Mouse (Mus musculus): ENCODE data around the gene Usp32. TPM values are rescaled to one million over a fixed set of nuclear protein-coding genes. Genes with fewer than 3 reads are reported as not detected.
A peak's percentile ranks its signal among the peaks of the same experiment; 100 is the strongest.
"Not testable (repeated sequence)": the region's sequence is repeated elsewhere in the genome, so short reads cannot be mapped to it uniquely, and the experiment has no call there.

Gene Usp32
- total and polyA plus RNA-seq, 3 experiments: 9.9 to 163 (median 24.9) TPM

DNA sequence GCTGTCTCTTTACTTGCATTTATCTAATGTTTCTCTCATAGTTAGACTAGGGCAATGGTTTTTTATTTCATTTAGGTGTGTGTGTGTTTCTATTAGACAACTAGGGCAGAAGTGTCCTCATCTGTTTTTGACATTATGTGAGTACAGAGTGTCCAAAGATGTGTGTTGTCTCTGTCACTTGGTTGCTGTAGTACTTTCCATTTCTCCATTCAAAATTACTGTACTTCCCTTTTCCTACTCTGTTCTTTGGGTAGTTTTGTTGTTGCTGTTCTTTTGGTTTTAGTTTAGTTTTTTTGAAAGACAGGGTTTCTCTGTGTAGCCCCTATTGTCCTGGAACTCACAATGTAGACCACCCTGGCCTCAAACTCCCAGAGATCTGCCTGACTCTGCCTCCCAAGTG lies 24.4 kb upstream of the Usp32 start:
- Histone ChIP-seq H3K27me3 (ENCODE audit: insufficient read depth, low read length) (0 out of 2 replicates have a peak, but pooled peaks cover 2% of the 10 kb centered on the region), H3K36me3 (replicated peaks) (no peaks in the 10 kb centered on the region), H3K4me3 (ENCODE audit: low read depth, low read length) (no peak overlapping the region), H3K9me3 (replicated peaks) (no peaks in the 10 kb centered on the region), H3K4me1 (ENCODE audit: insufficient read depth, low read depth, low read length) (no peaks in the 10 kb centered on the region)
- no peak for TF ChIP-seq TAL1 (conservative IDR thresholded peaks at IDR 0.05; ENCODE audit: low read depth, low read length)
- DNase-seq (ENCODE audit: low spot score) (no peak), ATAC-seq (ENCODE audit: extremely low read depth, insufficient number of reproducible peaks, low FRiP score, poor library complexity, severe bottlenecking) (no peak)

GRCm38 (mm10) chr11:85163014-85163413 lies 23.1 kb upstream of the Usp32 start:
- ATAC-seq (ENCODE audit: extremely low read depth, insufficient number of reproducible peaks, low FRiP score, poor library complexity, severe bottlenecking); H3K9me3 ChIP-seq (replicated peaks); H3K4me1 ChIP-seq (ENCODE audit: insufficient read depth, low read depth, low read length); H3K4me3 ChIP-seq (ENCODE audit: low read depth, low read length); H3K36me3 ChIP-seq (replicated peaks); DNase-seq (ENCODE audit: low spot score): not testable (repeated sequence)
- H3K27me3 ChIP-seq (ENCODE audit: insufficient read depth, low read length): peaks cover 13% of the 10 kb centered on the region; the same call in 1 of the 2 replicates

DNA sequence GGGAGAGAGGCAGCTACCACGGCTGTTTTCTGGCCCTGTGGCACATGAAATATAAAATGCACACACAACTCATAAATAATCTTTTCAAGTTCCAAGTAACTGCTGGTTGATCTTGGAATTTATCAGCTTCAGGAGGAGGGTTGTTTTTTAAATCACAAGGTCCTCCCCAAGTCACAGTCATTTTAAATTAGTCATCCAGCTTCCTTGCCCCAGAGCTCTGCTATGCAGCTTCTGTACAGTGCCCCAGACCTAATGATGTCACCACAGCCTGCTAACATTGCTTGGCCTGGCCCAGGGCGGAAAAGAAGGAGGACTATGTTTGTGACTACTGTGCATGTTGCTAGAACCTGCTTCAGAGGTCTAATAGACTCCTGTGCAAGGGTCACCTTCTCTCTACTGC lies 17.3 kb upstream of the Usp32 start:
- DNase-seq (ENCODE audit: low spot score) (no peak), ATAC-seq (ENCODE audit: extremely low read depth, insufficient number of reproducible peaks, low FRiP score, poor library complexity, severe bottlenecking) (no peak)
- H3K9me3 ChIP-seq (replicated peaks): no peaks in the 10 kb centered on the region
- no peak overlapping the region for H3K4me3 ChIP-seq (ENCODE audit: low read depth, low read length)
- H3K27me3 ChIP-seq (ENCODE audit: insufficient read depth, low read length): peaks cover 16% of the 10 kb centered on the region
- no peak for TF ChIP-seq GATA2 (IDR thresholded peaks at IDR 0.05; ENCODE audit: borderline replicate concordance, low read depth, low read length)
- no peak for TF ChIP-seq POLR2AphosphoS5 (IDR thresholded peaks at IDR 0.05; ENCODE audit: insufficient replicate concordance, low read depth, low read length)
- no peak for TF ChIP-seq TAL1 (conservative IDR thresholded peaks at IDR 0.05; ENCODE audit: low read depth, low read length)
- TF ChIP-seq GATA1 (IDR thresholded peaks at IDR 0.05; ENCODE audit: borderline replicate concordance, low read length): no peak
- TF ChIP-seq CTCF (IDR thresholded peaks at IDR 0.05; ENCODE audit: low read depth, low read length): no peak
- H3K4me1 ChIP-seq (ENCODE audit: insufficient read depth, low read depth, low read length): peaks cover 8% of the 10 kb centered on the region; the same call in 1 of the 2 replicates
- H3K36me3 ChIP-seq (replicated peaks): no peaks in the 10 kb centered on the region

GRCm38 (mm10) chr11:85152256-85152930 lies 12.4 kb upstream of the Usp32 start:
- H3K4me3 ChIP-seq (ENCODE audit: low read depth, low read length): no peak overlapping the region
- DNase-seq (ENCODE audit: low spot score) (no peak), ATAC-seq (ENCODE audit: extremely low read depth, insufficient number of reproducible peaks, low FRiP score, poor library complexity, severe bottlenecking) (no peak)
- H3K9me3 ChIP-seq (replicated peaks): no peaks in the 10 kb centered on the region
- H3K4me1 ChIP-seq (ENCODE audit: insufficient read depth, low read depth, low read length): peaks cover 5% of the 10 kb centered on the region; the same call in 1 of the 2 replicates
- no peaks in the 10 kb centered on the region for H3K36me3 ChIP-seq (replicated peaks)
- peaks cover 2% of the 10 kb centered on the region; the same call in 1 of the 2 replicates for H3K27me3 ChIP-seq (ENCODE audit: insufficient read depth, low read length)
- TF ChIP-seq GATA2 (IDR thresholded peaks at IDR 0.05; ENCODE audit: borderline replicate concordance, low read depth, low read length): no peak
- TF ChIP-seq GATA1 (IDR thresholded peaks at IDR 0.05; ENCODE audit: borderline replicate concordance, low read length): no peak
- TF ChIP-seq POLR2AphosphoS5 (IDR thresholded peaks at IDR 0.05; ENCODE audit: insufficient replicate concordance, low read depth, low read length): no peak
- TF ChIP-seq CTCF (IDR thresholded peaks at IDR 0.05; ENCODE audit: low read depth, low read length): no peak
- no peak for TF ChIP-seq TAL1 (conservative IDR thresholded peaks at IDR 0.05; ENCODE audit: low read depth, low read length)

DNA sequence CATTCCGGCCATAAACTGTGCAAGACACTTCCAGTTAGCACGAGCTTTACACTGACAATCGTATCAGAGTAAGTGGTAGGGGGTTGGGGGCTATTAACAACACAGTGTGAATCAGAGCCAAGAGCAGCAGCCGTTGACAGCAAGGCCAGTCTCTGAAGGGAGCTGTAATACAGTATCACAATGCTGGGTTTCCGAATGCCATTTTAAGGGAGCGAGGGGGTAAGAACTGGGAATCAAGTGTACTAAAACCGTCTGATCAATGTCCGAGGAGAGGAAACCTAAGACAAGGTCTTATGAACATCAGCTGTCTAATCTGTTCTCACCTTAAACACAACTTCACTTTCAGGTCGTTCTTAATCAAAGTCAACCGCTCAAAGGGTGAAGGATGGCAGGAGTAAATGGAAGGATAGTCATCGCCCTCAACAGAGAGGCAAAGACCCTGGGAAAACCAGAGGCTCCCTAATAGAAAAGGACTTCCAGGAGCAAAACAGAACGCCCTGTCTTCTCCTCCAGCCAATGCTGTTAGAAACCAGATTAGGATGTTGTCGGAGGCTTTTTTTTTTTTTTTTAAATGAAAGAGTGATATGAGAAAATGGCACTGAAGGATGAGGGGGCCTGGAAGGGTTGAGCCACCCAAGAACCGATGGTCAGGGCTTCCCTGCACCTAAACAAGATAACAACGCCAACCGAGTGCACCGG lies 1.0 kb downstream of the Usp32 start:
- Histone ChIP-seq H3K36me3 (replicated peaks) (peaks cover 8% of the 10 kb centered on the region), H3K4me1 (ENCODE audit: insufficient read depth, low read depth, low read length) (peaks cover 21% of the 10 kb centered on the region), H3K9me3 (replicated peaks) (no peaks in the 10 kb centered on the region), H3K4me3 (ENCODE audit: low read depth, low read length) (peak overlapping the region; percentile 97), H3K27me3 (ENCODE audit: insufficient read depth, low read length) (no peaks in the 10 kb centered on the region)
- no peak for ATAC-seq (ENCODE audit: extremely low read depth, insufficient number of reproducible peaks, low FRiP score, poor library complexity, severe bottlenecking)
- TF ChIP-seq TAL1 (conservative IDR thresholded peaks at IDR 0.05; ENCODE audit: low read depth, low read length): no peak
- TF ChIP-seq CTCF (IDR thresholded peaks at IDR 0.05; ENCODE audit: low read depth, low read length): no peak
- TF ChIP-seq GATA1 (IDR thresholded peaks at IDR 0.05; ENCODE audit: borderline replicate concordance, low read length): no peak
- TF ChIP-seq GATA2 (IDR thresholded peaks at IDR 0.05; ENCODE audit: borderline replicate concordance, low read depth, low read length): no peak
- no peak for TF ChIP-seq POLR2AphosphoS5 (IDR thresholded peaks at IDR 0.05; ENCODE audit: insufficient replicate concordance, low read depth, low read length)
- DNase-seq (ENCODE audit: low spot score): peak; percentile 9

GRCm38 (mm10) chr11:85131542-85131941 lies 8.4 kb downstream of the Usp32 start:
- no peak for DNase-seq (ENCODE audit: low spot score)
- Histone ChIP-seq H3K36me3 (replicated peaks) (peaks cover 8% of the 10 kb centered on the region), H3K27me3 (ENCODE audit: insufficient read depth, low read length) (no peaks in the 10 kb centered on the region), H3K9me3 (replicated peaks) (no peaks in the 10 kb centered on the region), H3K4me1 (ENCODE audit: insufficient read depth, low read depth, low read length) (peaks cover 34% of the 10 kb centered on the region), H3K4me3 (ENCODE audit: low read depth, low read length) (no peak overlapping the region)
- TF ChIP-seq GATA2 (IDR thresholded peaks at IDR 0.05; ENCODE audit: borderline replicate concordance, low read depth, low read length) (no peak), TAL1 (conservative IDR thresholded peaks at IDR 0.05; ENCODE audit: low read depth, low read length) (no peak)
- ATAC-seq (ENCODE audit: extremely low read depth, insufficient number of reproducible peaks, low FRiP score, poor library complexity, severe bottlenecking): no peak
